Mouse (Mus musculus) CH12.LX (cell line): Measurements from ENCODE around the gene Jak2. TPM values are rescaled to one million over a fixed set of nuclear protein-coding genes. Genes with fewer than 3 reads are reported as not detected.

ENCODE experiments used
- DNase-seq: peaks from one replicate; pipeline ENCODE4 v3.0.0-alpha.2; 2013; ENCODE audit errors: extremely low read depth
- H3K27ac ChIP-seq: 2 replicates; pipeline ENCODE4 v1.5.1; 2012; ENCODE audit warnings: low read depth, mild to moderate bottlenecking, control low read depth, moderate library complexity; ENCODE audit not compliant: insufficient read depth
- H3K27me3 ChIP-seq: replicated peaks from 2 replicates; pipeline ENCODE3; 2012; ENCODE audit warnings: inconsistent platforms
- H3K36me3 ChIP-seq, 2 experiments: replicated peaks in 1 of 2; 2 replicates each; pipeline versions ENCODE3 to v1.6.1; 2012; ENCODE audit warnings: inconsistent platforms in 1 of 2, low read length in 1 of 2, mild to moderate bottlenecking in 1 of 2, mixed read lengths in 1 of 2, moderate library complexity in 1 of 2; ENCODE audit not compliant: control insufficient read depth in 1 of 2, insufficient read depth in 1 of 2
- H3K4me1 ChIP-seq, 2 experiments: 2 replicates each; pipeline ENCODE4 v1.6.1; 2012; ENCODE audit warnings: inconsistent platforms in 1 of 2, moderate library complexity in 1 of 2; ENCODE audit not compliant: insufficient read depth in 2 of 2, control insufficient read depth in 1 of 2
- H3K4me2 ChIP-seq: 2 replicates; pipeline ENCODE4 v1.6.1; 2012; ENCODE audit warnings: low read depth, mild to moderate bottlenecking, control low read depth; ENCODE audit not compliant: poor library complexity, insufficient read depth, severe bottlenecking
- H3K4me3 ChIP-seq, 3 experiments: fragments of 150-350 bp in 1 of 3; sonication (generic) in 1 of 3; replicated peaks in 1 of 3; 2 replicates each; pipeline versions ENCODE3 to v1.5.1; 2011 to 2012; ENCODE audit warnings: low read depth in 2 of 3, low read length in 2 of 3, mild to moderate bottlenecking in 2 of 3, moderate library complexity in 2 of 3, control low read depth in 1 of 3, improper control_type of control experiment in 1 of 3, inconsistent platforms in 1 of 3, mixed read lengths in 1 of 3; ENCODE audit not compliant: poor library complexity in 1 of 3
- H3K79me2 ChIP-seq: replicated peaks from 2 replicates; pipeline ENCODE4 v1.6.1; 2012; ENCODE audit warnings: mild to moderate bottlenecking, moderate library complexity; ENCODE audit not compliant: control insufficient read depth, poor library complexity, insufficient read depth, severe bottlenecking; ENCODE audit errors: extremely low read depth
- H3K9ac ChIP-seq: 2 replicates; pipeline ENCODE4 v1.6.1; 2012; ENCODE audit warnings: low read depth, mild to moderate bottlenecking, control low read depth, moderate library complexity; ENCODE audit not compliant: insufficient read depth
- H3K9me3 ChIP-seq: replicated peaks from 2 replicates; pipeline ENCODE3; 2012; ENCODE audit warnings: low read length, inconsistent platforms, mixed read lengths
- BHLHE40 ChIP-seq: IDR thresholded peaks from 2 replicates; pipeline ENCODE4 v1.6.1; 2011; ENCODE audit warnings: mild to moderate bottlenecking, low read depth, low read length, improper control_type of control experiment
- CHD1 ChIP-seq: IDR thresholded peaks from 2 replicates; pipeline ENCODE4 v1.6.1; 2012; ENCODE audit warnings: low read depth, low read length, improper control_type of control experiment, inconsistent platforms
- CHD2 ChIP-seq: IDR thresholded peaks from 2 replicates; pipeline ENCODE4 v1.6.1; 2011; ENCODE audit warnings: low read length, improper control_type of control experiment
- CTCF ChIP-seq, 2 experiments: IDR thresholded peaks in 1 of 2; conservative IDR thresholded peaks in 1 of 2; 2 replicates each; pipeline ENCODE4 v1.5.1; 2011 to 2012; ENCODE audit warnings: low read depth in 2 of 2, low read length in 2 of 2, improper control_type of control experiment in 1 of 2, inconsistent platforms in 1 of 2, mild to moderate bottlenecking in 1 of 2, moderate library complexity in 1 of 2
- E2F4 ChIP-seq: IDR thresholded peaks from 2 replicates; pipeline ENCODE4 v1.6.1; 2011; ENCODE audit warnings: low read depth, low read length, improper control_type of control experiment; ENCODE audit not compliant: insufficient replicate concordance
- ELF1 ChIP-seq: IDR thresholded peaks from 2 replicates; pipeline ENCODE4 v1.6.1; 2014; ENCODE audit warnings: low read depth, mild to moderate bottlenecking, inconsistent platforms, low read length, improper control_type of control experiment
- EP300 ChIP-seq: IDR thresholded peaks from 2 replicates; pipeline ENCODE4 v1.6.1; 2011; ENCODE audit warnings: low read length, improper control_type of control experiment
- ETS1 ChIP-seq: conservative IDR thresholded peaks from 2 replicates; pipeline ENCODE4 v1.6.1; 2012; ENCODE audit warnings: low read depth, mild to moderate bottlenecking, inconsistent platforms, low read length, improper control_type of control experiment, moderate library complexity
- HCFC1 ChIP-seq: IDR thresholded peaks from 2 replicates; pipeline ENCODE4 v1.6.1; 2012; ENCODE audit warnings: low read depth, mild to moderate bottlenecking, inconsistent platforms, low read length, improper control_type of control experiment
- IRF4 ChIP-seq: IDR thresholded peaks from 2 replicates; pipeline ENCODE4 v1.6.1; 2014; ENCODE audit warnings: low read depth, mild to moderate bottlenecking, inconsistent platforms, low read length, improper control_type of control experiment
- JUN ChIP-seq: IDR thresholded peaks from 2 replicates; pipeline ENCODE4 v1.6.1; 2011; ENCODE audit warnings: low read depth, mild to moderate bottlenecking, low read length, improper control_type of control experiment, moderate library complexity; ENCODE audit not compliant: insufficient read depth
- KAT2A ChIP-seq: IDR thresholded peaks from 2 replicates; pipeline ENCODE4 v1.6.1; 2012; ENCODE audit warnings: low read length, improper control_type of control experiment, inconsistent platforms; ENCODE audit not compliant: insufficient replicate concordance
- MAFK ChIP-seq: IDR thresholded peaks from 2 replicates; pipeline ENCODE4 v1.6.1; 2011; ENCODE audit warnings: low read length, improper control_type of control experiment; ENCODE audit not compliant: insufficient replicate concordance
- MAX ChIP-seq: IDR thresholded peaks from 2 replicates; pipeline ENCODE4 v1.6.1; 2011; ENCODE audit warnings: low read length, improper control_type of control experiment
- MAZ ChIP-seq: IDR thresholded peaks from 2 replicates; pipeline ENCODE4 v1.6.1; 2012; ENCODE audit warnings: low read depth, mild to moderate bottlenecking, inconsistent platforms, low read length, improper control_type of control experiment, moderate library complexity
- MEF2A ChIP-seq: IDR thresholded peaks from 2 replicates; pipeline ENCODE4 v1.6.1; 2014; ENCODE audit warnings: low read depth, mild to moderate bottlenecking, inconsistent platforms, low read length, improper control_type of control experiment, borderline replicate concordance
- MXI1 ChIP-seq: IDR thresholded peaks from 2 replicates; pipeline ENCODE4 v1.6.1; 2011; ENCODE audit warnings: mild to moderate bottlenecking, low read depth, low read length, improper control_type of control experiment
- NELFE ChIP-seq: IDR thresholded peaks from 2 replicates; pipeline ENCODE4 v1.6.1; 2011; ENCODE audit warnings: low read depth, low read length, improper control_type of control experiment
- NRF1 ChIP-seq: IDR thresholded peaks from 2 replicates; pipeline ENCODE4 v1.6.1; 2014; ENCODE audit warnings: low read depth, mild to moderate bottlenecking, inconsistent platforms, low read length, improper control_type of control experiment, moderate library complexity
- PAX5 ChIP-seq: IDR thresholded peaks from 2 replicates; pipeline ENCODE4 v1.6.1; 2012; ENCODE audit warnings: low read length, inconsistent platforms, mixed read lengths
- POLR2A ChIP-seq: IDR thresholded peaks from 2 replicates; pipeline ENCODE4 v1.6.1; 2011; ENCODE audit warnings: low read depth, mild to moderate bottlenecking, improper control_type of control experiment, low read length
- POLR2AphosphoS2 ChIP-seq: IDR thresholded peaks from 2 replicates; pipeline ENCODE4 v1.6.1; 2011; ENCODE audit warnings: low read depth, low read length, improper control_type of control experiment
- RCOR1 ChIP-seq: conservative IDR thresholded peaks from 2 replicates; pipeline ENCODE4 v1.6.1; 2012; ENCODE audit warnings: low read depth, mild to moderate bottlenecking, inconsistent platforms, low read length, improper control_type of control experiment
- SIN3A ChIP-seq: IDR thresholded peaks from 2 replicates; pipeline ENCODE4 v1.6.1; 2012; ENCODE audit warnings: low read length, improper control_type of control experiment, inconsistent platforms
- SMC3 ChIP-seq: IDR thresholded peaks from 2 replicates; pipeline ENCODE4 v1.6.1; 2011; ENCODE audit warnings: low read depth, low read length, improper control_type of control experiment
- TBP ChIP-seq: conservative IDR thresholded peaks from 2 replicates; pipeline ENCODE4 v1.6.1; 2011; ENCODE audit warnings: low read depth, low read length, improper control_type of control experiment
- UBTF ChIP-seq: IDR thresholded peaks from 2 replicates; pipeline ENCODE4 v1.6.1; 2012; ENCODE audit warnings: low read depth, mild to moderate bottlenecking, inconsistent platforms, low read length, improper control_type of control experiment, moderate library complexity
- USF1 ChIP-seq: IDR thresholded peaks from 2 replicates; pipeline ENCODE4 v1.6.1; 2014; ENCODE audit warnings: low read depth, mild to moderate bottlenecking, inconsistent platforms, low read length, improper control_type of control experiment
- USF2 ChIP-seq: conservative IDR thresholded peaks from 2 replicates; pipeline ENCODE4 v1.6.1; 2011; ENCODE audit warnings: low read depth, low read length, improper control_type of control experiment
- ZC3H11A ChIP-seq: IDR thresholded peaks from 2 replicates; pipeline ENCODE4 v1.6.1; 2012; ENCODE audit warnings: low read depth, mild to moderate bottlenecking, inconsistent platforms, low read length, improper control_type of control experiment
- ZKSCAN1 ChIP-seq: IDR thresholded peaks from 2 replicates; pipeline ENCODE4 v1.6.1; 2012; ENCODE audit warnings: low read depth, inconsistent platforms, low read length, improper control_type of control experiment, borderline replicate concordance
- dilution Hi-C: fragments of 300-500 bp; cut with MboI; formaldehyde crosslinking; loops from 2 replicates; pipeline ENCODE4 v1.14.3; 2020; ENCODE audit warnings: low sequenced_read_pairs; ENCODE audit not compliant: extremely low pct_unique_long_range_greater_than_20kb, extremely low pct_ligation_motif_present
- in situ Hi-C: fragments of 300-500 bp; cut with MboI; formaldehyde crosslinking; loops from 3 replicates; pipeline ENCODE4 v1.14.3; 2019; ENCODE audit warnings: low sequenced_read_pairs, low pct_ligation_motif_present, low pct_unique_long_range_greater_than_20kb, mixed read lengths
- polyA plus RNA-seq: library from polyadenylated mRNA; unstranded; fragments of >175 nt; gene quantifications from 2 replicates; pipeline ENCODE4 v1.2.1, GENCODE M21; 2012; ENCODE audit warnings: low read depth; ENCODE audit not compliant: insufficient read length
- total RNA-seq, 2 experiments: library from RNA; depleted of rRNA; stranded (reverse); fragments of 300-350 nt in 1 of 2; fragments of >200 nt in 1 of 2; gene quantifications; 2 replicates each; pipeline ENCODE4 v1.2.3; 2012 to 2014

Jak2 gene
- total and polyA plus RNA-seq, 3 experiments, result 6.6 to 11.5 (median 8.4) TPM

DNA sequence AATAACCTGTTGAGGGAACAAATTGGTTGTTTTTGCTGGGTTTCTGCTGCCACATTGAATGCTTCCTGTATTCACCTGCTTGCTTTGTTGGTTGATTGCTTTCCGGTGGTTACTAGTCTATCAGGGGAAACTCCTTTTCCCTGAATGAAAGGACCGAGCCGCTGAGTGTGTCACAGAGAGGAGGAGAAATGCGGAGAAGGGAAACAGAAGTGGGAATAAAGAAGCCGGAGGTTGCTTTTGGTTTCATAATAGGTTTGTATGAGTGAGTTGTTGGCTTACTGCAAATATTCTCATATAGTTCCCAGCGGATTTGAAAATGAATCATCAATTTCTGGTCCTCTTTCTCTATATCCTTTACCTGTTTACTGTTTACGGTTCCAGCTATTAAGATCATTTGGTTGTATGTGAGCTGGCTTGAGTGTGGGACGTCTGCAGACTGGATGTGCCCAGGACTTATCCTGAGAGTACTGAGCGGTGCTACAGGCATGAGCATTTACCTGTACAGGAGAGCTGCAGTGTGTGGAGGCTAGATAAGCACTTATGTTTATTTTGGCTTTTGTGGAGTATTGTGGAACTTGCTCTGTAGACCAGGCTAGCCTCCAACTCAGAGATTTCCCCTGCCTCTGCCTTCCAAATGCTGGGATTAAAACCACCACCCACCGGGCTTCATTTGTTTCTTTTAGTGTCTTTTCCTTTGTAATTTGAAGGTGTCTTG lies 1.4 kb downstream of the Jak2 start:
- in situ Hi-C loops, result no loop called here
- no peak for DNase-seq
- H3K4me1 ChIP-seq, result peaks cover 0 to 18% of the 10 kb centered on the region in 2 experiments; a peak in 2 of 4 replicates
- H3K79me2 ChIP-seq, result peaks cover 2% of the 10 kb centered on the region; the same call in 1 of the 2 replicates
- no peak overlapping the region for H3K27ac ChIP-seq
- H3K9ac ChIP-seq, result peak overlapping the region; percentile 93
- peak overlapping the region; percentile 96 for H3K4me2 ChIP-seq
- no peaks in the 10 kb centered on the region for H3K27me3 ChIP-seq
- H3K9me3 ChIP-seq, result no peaks in the 10 kb centered on the region
- H3K36me3 ChIP-seq, result peaks cover 0 to 3% of the 10 kb centered on the region in 2 experiments
- H3K4me3 ChIP-seq, result peak overlapping the region; percentile 67 to 87 (median 75)
- peak; percentile 64 for TF ChIP-seq IRF4
- no peak for TF ChIP-seq CHD2
- peak; percentile 17; the same call in 1 of the 2 replicates for TF ChIP-seq SIN3A
- no peak for TF ChIP-seq CHD1
- no peak for TF ChIP-seq MAZ
- TF ChIP-seq ELF1, result 0 out of 2 replicates have a peak, but pooled peaks have one; percentile 18
- TF ChIP-seq ETS1, result peak; percentile 25; the same call in 1 of the 2 replicates
- TF ChIP-seq, all 38 proteins: peak for 4
- dilution Hi-C loops, result no loop called here

DNA sequence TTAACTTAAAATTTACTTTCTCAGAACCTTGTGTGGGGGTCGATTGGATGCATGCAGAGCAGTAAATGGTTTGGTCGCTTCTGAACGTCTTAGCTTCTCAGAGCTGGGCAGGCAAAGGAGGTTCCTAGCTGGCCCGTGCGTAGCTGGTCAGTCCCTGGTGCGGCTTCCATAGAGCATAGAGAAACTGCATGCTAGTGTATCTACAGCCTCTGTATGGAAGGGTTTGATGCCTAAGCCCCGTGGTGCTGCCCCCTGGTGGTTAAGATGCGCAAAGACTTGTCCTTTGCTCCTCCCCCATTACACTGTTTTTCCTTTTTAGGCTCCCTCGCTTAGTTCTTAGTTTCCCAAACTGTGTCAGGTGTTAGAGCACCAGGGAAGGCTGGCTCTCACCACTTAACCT lies 2.1 kb downstream of the Jak2 start:
- Histone ChIP-seq H3K4me3 (peak overlapping the region; percentile 33 to 75 (median 67)), H3K27me3 (no peaks in the 10 kb centered on the region), H3K9ac (peak overlapping the region; percentile 93), H3K36me3 (peaks cover 0 to 6% of the 10 kb centered on the region in 2 experiments), H3K79me2 (peaks cover 2% of the 10 kb centered on the region; the same call in 1 of the 2 replicates), H3K9me3 (no peaks in the 10 kb centered on the region), H3K27ac (no peak overlapping the region), H3K4me2 (peak overlapping the region; percentile 96), H3K4me1 (peaks cover 0 to 18% of the 10 kb centered on the region in 2 experiments; a peak in 2 of 4 replicates)
- DNase-seq, result peak; percentile 89
- dilution Hi-C loops, result no loop called here
- in situ Hi-C loops, result no loop called here
- TF ChIP-seq TBP (no peak), POLR2AphosphoS2 (no peak), HCFC1 (peak; percentile 39; the same call in 1 of the 2 replicates), MXI1 (peak; percentile 69; the same call in 1 of the 2 replicates), UBTF (no peak), NRF1 (no peak), BHLHE40 (peak; percentile 46; the same call in 1 of the 2 replicates), KAT2A (no peak), SIN3A (peak; percentile 83), ZKSCAN1 (no peak), ZC3H11A (peak; percentile 10; the same call in 1 of the 2 replicates), MEF2A (peak; percentile 64), JUN (peak; percentile 89), PAX5 (no peak), MAZ (no peak), SMC3 (peak; percentile 95), NELFE (no peak), CHD1 (no peak), CTCF (conservative IDR thresholded peaks at IDR 0.05 in 1 of 2, IDR thresholded peaks at IDR 0.05 in 1 of 2; ENCODE audit: low read depth in 2 of 2, low read length in 2 of 2) (peak; percentile 92 to 94), E2F4 (no peak), USF1 (no peak), USF2 (no peak), IRF4 (peak; percentile 70; the same call in 1 of the 2 replicates), RCOR1 (no peak), MAX (no peak), MAFK (no peak), POLR2A (no peak), EP300 (no peak), CHD2 (no peak)
